In genomic region chr19:5413840-5414239, GRCm38 (mm10) we compare ENCODE assay signal across 27 mouse cellular contexts. TPM values are rescaled to one million over a fixed set of nuclear protein-coding genes. Genes with fewer than 3 reads are reported as not detected.
DNase-seq lines count a peak whose midpoint lies in the region; ATAC-seq and TF ChIP-seq lines count a peak whose summit lies in the region.
"Had no signal": no experiment of that assay in that cellular context is flagged by ENCODE, and none has a peak within 500 bp of the region (broad histone marks: within the 10 kb centered on the region; RNA-seq: fewer than 3 reads in every experiment).

No protein-coding gene starts in this region.

- peak overlapping the region; percentile 12; the same call in 1 of the 2 replicates for H3K4me3 ChIP-seq in forebrain, embryonic 10.5 days
- no peak overlapping the region for H3K4me3 ChIP-seq in forebrain, embryonic 13.5 days
- no peak overlapping the region for H3K4me3 ChIP-seq in heart, postnatal 0 days (ENCODE audit: low read depth, low read length)
- no peak overlapping the region for H3K4me3 ChIP-seq in liver, postnatal 0 days (ENCODE audit: low read depth, low read length)
- H3K4me3 ChIP-seq in liver, embryonic 11.5 days (ENCODE audit: low read depth, low read length): no peak overlapping the region
- H3K4me3 ChIP-seq: embryonic facial prominence, embryonic 10.5 days; embryonic facial prominence, embryonic 12.5 days; forebrain, embryonic 12.5 days; forebrain, embryonic 15.5 days had no signal

- no peak for ATAC-seq in forebrain, embryonic 13.5 days
- ATAC-seq in heart, postnatal 0 days (ENCODE audit: insufficient read depth, low read depth): no peak
- no peak for ATAC-seq in liver, postnatal 0 days
- ATAC-seq in liver, embryonic 11.5 days (replicated peaks; ENCODE audit: low FRiP score): no peak
- ATAC-seq: activated CD4-positive, CD25-positive, alpha-beta regulatory T cell, adult 4 months; CD4-positive, CD25-positive, alpha-beta regulatory T cell, adult 4 months; forebrain, embryonic 15.5 days; Patski had no signal

- 82% methylated on average over 4 of the region's 4 CpGs for WGBS in forebrain, embryonic 10.5 days
- 74% methylated on average over 4 of the region's 4 CpGs for WGBS in forebrain, embryonic 13.5 days
- WGBS in heart, postnatal 0 days: 80% methylated on average over 4 of the region's 4 CpGs
- WGBS in liver, postnatal 0 days (ENCODE audit: insufficient replicate concordance): 81% methylated on average over 4 of the region's 4 CpGs
- WGBS in liver, embryonic 11.5 days: 81% methylated on average over 4 of the region's 4 CpGs

- DNase-seq in forebrain, embryonic 10.5 days (ENCODE audit: extremely low spot score, low spot score): no peak
- DNase-seq in heart, adult 11 months: peak; percentile 93
- no peak for DNase-seq in heart, postnatal 4 days
- no peak for DNase-seq in heart, postnatal 0 days (ENCODE audit: low spot score)
- DNase-seq in heart, adult 9 months (ENCODE audit: low spot score in 2 of 2): no peak
- no peak for DNase-seq in liver, postnatal 0 days
- no peak for DNase-seq in liver, embryonic 11.5 days (ENCODE audit: low spot score)
- DNase-seq: adrenal gland, adult 8-10 months; B cell, adult 2 months; cerebellum, adult 11-12 months; cerebellum, adult 2 months; cerebellum, adult 9-10 months; cerebellum, postnatal 25 days had no signal

- no peak overlapping the region for H3K4me2 ChIP-seq in forebrain, embryonic 13.5 days
- H3K4me2 ChIP-seq in heart, postnatal 0 days (ENCODE audit: low read depth, low read length): no peak overlapping the region
- H3K4me2 ChIP-seq in liver, postnatal 0 days (ENCODE audit: low read depth, low read length): no peak overlapping the region
- H3K4me2 ChIP-seq in liver, embryonic 11.5 days: no peak overlapping the region
- H3K4me2 ChIP-seq: embryonic facial prominence, embryonic 12.5 days; forebrain, embryonic 12.5 days; forebrain, embryonic 15.5 days had no signal

- peaks cover 3% of the 10 kb centered on the region; the same call in 1 of the 2 replicates for H3K4me1 ChIP-seq in forebrain, embryonic 10.5 days
- H3K4me1 ChIP-seq in forebrain, embryonic 13.5 days: no peaks in the 10 kb centered on the region; the same call in 1 of the 2 replicates
- peaks cover 11% of the 10 kb centered on the region for H3K4me1 ChIP-seq in heart, postnatal 0 days (ENCODE audit: control insufficient read depth, insufficient read depth)
- peaks cover 11% of the 10 kb centered on the region for H3K4me1 ChIP-seq in liver, postnatal 0 days (ENCODE audit: insufficient read depth)
- H3K4me1 ChIP-seq in liver, embryonic 11.5 days (replicated peaks; ENCODE audit: control insufficient read depth, insufficient read depth, low read length): peaks cover 6% of the 10 kb centered on the region; the same call in 1 of the 2 replicates
- H3K4me1 ChIP-seq: forebrain, embryonic 12.5 days had no signal

- H3K27ac ChIP-seq in forebrain, embryonic 10.5 days: no peak overlapping the region
- H3K27ac ChIP-seq in forebrain, embryonic 13.5 days: no peak overlapping the region
- peak overlapping the region; percentile 81 for H3K27ac ChIP-seq in heart, postnatal 0 days (ENCODE audit: low read depth)
- 0 out of 2 replicates have a peak overlapping the region, but pooled peaks have one; percentile 55 for H3K27ac ChIP-seq in liver, postnatal 0 days (ENCODE audit: low read depth)
- H3K27ac ChIP-seq in liver, embryonic 11.5 days (ENCODE audit: low read depth, low read length): no peak overlapping the region
- H3K27ac ChIP-seq: embryonic facial prominence, embryonic 10.5 days; embryonic facial prominence, embryonic 12.5 days; forebrain, embryonic 12.5 days; forebrain, embryonic 15.5 days had no signal

- no peak for TF ChIP-seq CTCF in heart, postnatal 0 days (IDR thresholded peaks at IDR 0.05; ENCODE audit: low read depth)
- no peak for TF ChIP-seq CTCF in liver, postnatal 0 days (IDR thresholded peaks at IDR 0.05; ENCODE audit: low read depth)

- no peak overlapping the region for H3K9ac ChIP-seq in forebrain, embryonic 13.5 days
- H3K9ac ChIP-seq in heart, postnatal 0 days (replicated peaks; ENCODE audit: low read depth, low read length): no peak overlapping the region
- H3K9ac ChIP-seq in liver, postnatal 0 days (replicated peaks): no peak overlapping the region
- H3K9ac ChIP-seq in liver, embryonic 11.5 days (ENCODE audit: low read depth, low read length): no peak overlapping the region
- H3K9ac ChIP-seq: embryonic facial prominence, embryonic 12.5 days; forebrain, embryonic 12.5 days; forebrain, embryonic 15.5 days had no signal

- no peak for TF ChIP-seq EP300 in heart, postnatal 0 days (IDR thresholded peaks at IDR 0.05; ENCODE audit: low read depth)
- TF ChIP-seq EP300 in liver, postnatal 0 days (IDR thresholded peaks at IDR 0.05; ENCODE audit: low read depth): no peak

- H3K36me3 ChIP-seq in forebrain, embryonic 10.5 days (replicated peaks): peaks cover 13% of the 10 kb centered on the region
- no peaks in the 10 kb centered on the region for H3K36me3 ChIP-seq in forebrain, embryonic 13.5 days (ENCODE audit: poor library complexity, severe bottlenecking)
- H3K36me3 ChIP-seq in heart, postnatal 0 days (replicated peaks; ENCODE audit: control insufficient read depth, insufficient read depth, low read length): peaks cover 14% of the 10 kb centered on the region; the same call in 1 of the 2 replicates
- H3K36me3 ChIP-seq in liver, postnatal 0 days (replicated peaks; ENCODE audit: insufficient read depth, low read length): peaks cover 8% of the 10 kb centered on the region
- no peaks in the 10 kb centered on the region for H3K36me3 ChIP-seq in liver, embryonic 11.5 days (ENCODE audit: control insufficient read depth, insufficient read depth, low read length)
- H3K36me3 ChIP-seq: forebrain, embryonic 15.5 days had no signal

- no peaks in the 10 kb centered on the region for H3K27me3 ChIP-seq in forebrain, embryonic 10.5 days (ENCODE audit: poor library complexity, severe bottlenecking)
- no peaks in the 10 kb centered on the region for H3K27me3 ChIP-seq in forebrain, embryonic 13.5 days
- H3K27me3 ChIP-seq in heart, postnatal 0 days (ENCODE audit: control insufficient read depth, insufficient read depth, low read length): no peaks in the 10 kb centered on the region
- no peaks in the 10 kb centered on the region for H3K27me3 ChIP-seq in liver, postnatal 0 days (ENCODE audit: insufficient read depth, low read length)
- no peaks in the 10 kb centered on the region for H3K27me3 ChIP-seq in liver, embryonic 11.5 days (replicated peaks; ENCODE audit: control insufficient read depth, insufficient read depth, low read length)
- H3K27me3 ChIP-seq: CH12.LX; embryonic facial prominence, embryonic 12.5 days; forebrain, embryonic 12.5 days; forebrain, embryonic 15.5 days; Patski had no signal

- no peaks in the 10 kb centered on the region for H3K9me3 ChIP-seq in forebrain, embryonic 10.5 days
- H3K9me3 ChIP-seq in forebrain, embryonic 13.5 days (replicated peaks): no peaks in the 10 kb centered on the region
- H3K9me3 ChIP-seq in heart, postnatal 0 days (replicated peaks; ENCODE audit: control insufficient read depth, low read length): no peaks in the 10 kb centered on the region
- no peaks in the 10 kb centered on the region for H3K9me3 ChIP-seq in liver, postnatal 0 days (ENCODE audit: low read length)
- no peaks in the 10 kb centered on the region for H3K9me3 ChIP-seq in liver, embryonic 11.5 days (ENCODE audit: control insufficient read depth, low read length)
- H3K9me3 ChIP-seq: embryonic facial prominence, embryonic 10.5 days; embryonic facial prominence, embryonic 12.5 days; forebrain, embryonic 12.5 days; forebrain, embryonic 15.5 days; G1E had no signal

RNA-seq across cellular contexts. Expression of gene Drap1, which starts 10.9 kb away (rescaled TPM):
- polyA plus RNA-seq in forebrain, embryonic 10.5 days (2016; fragmentation: Nextera tagmentation; extraction: Ambion mirVana): 198 and 208 TPM in 2 replicates
- 291 and 298 TPM in 2 replicates for polyA plus RNA-seq in forebrain, embryonic 13.5 days (2015; fragmentation: Nextera tagmentation; extraction: Ambion mirVana)
- 100 to 1,000 TPM; 231 to 246 TPM for total RNA-seq in heart, postnatal 4 days (2021)
- total RNA-seq in heart, postnatal 0 days (2014; rRNA removed; ENCODE audit: low replicate concordance): 169 and 171 TPM in 2 replicates
- polyA plus RNA-seq in heart, postnatal 0 days (2015; fragmentation: Nextera tagmentation; extraction: Ambion mirVana): 328 and 338 TPM in 2 replicates
- polyA plus RNA-seq in liver, postnatal 0 days (2015; fragmentation: Nextera tagmentation; extraction: Ambion mirVana): 71.5 and 74.2 TPM in 2 replicates
- 124 and 151 TPM in 2 replicates for polyA plus RNA-seq in liver, embryonic 11.5 days (2014; fragmentation: Nextera tagmentation; extraction: Ambion mirVana)

RNA-seq across cellular contexts. Expression of gene AI837181, which starts 11.1 kb away (rescaled TPM):
- 42.2 and 42.3 TPM in 2 replicates for polyA plus RNA-seq in forebrain, embryonic 10.5 days (2016; fragmentation: Nextera tagmentation; extraction: Ambion mirVana)
- polyA plus RNA-seq in forebrain, embryonic 13.5 days (2015; fragmentation: Nextera tagmentation; extraction: Ambion mirVana): 40.6 and 44.4 TPM in 2 replicates
- total RNA-seq in heart, postnatal 4 days (2021): 10 to 100 TPM; 35.2 to 35.3 TPM
- total RNA-seq in heart, postnatal 0 days (2014; rRNA removed; ENCODE audit: low replicate concordance): 47.4 and 59.1 TPM in 2 replicates
- 38.1 and 40.5 TPM in 2 replicates for polyA plus RNA-seq in heart, postnatal 0 days (2015; fragmentation: Nextera tagmentation; extraction: Ambion mirVana)
- 15.8 and 16.1 TPM in 2 replicates for polyA plus RNA-seq in liver, postnatal 0 days (2015; fragmentation: Nextera tagmentation; extraction: Ambion mirVana)
- 24.2 and 27.2 TPM in 2 replicates for polyA plus RNA-seq in liver, embryonic 11.5 days (2014; fragmentation: Nextera tagmentation; extraction: Ambion mirVana)

RNA-seq across cellular contexts. Expression of gene Tsga10ip, which starts 11.5 kb away (rescaled TPM):
- not detected in 2 replicates for polyA plus RNA-seq in forebrain, embryonic 10.5 days (2016; fragmentation: Nextera tagmentation; extraction: Ambion mirVana)
- 0.39 TPM in 1 of 2 replicates, not detected in the other for polyA plus RNA-seq in forebrain, embryonic 13.5 days (2015; fragmentation: Nextera tagmentation; extraction: Ambion mirVana)
- under 1 TPM; 0.45 to 0.48 TPM for total RNA-seq in heart, postnatal 4 days (2021)
- total RNA-seq in heart, postnatal 0 days (2014; rRNA removed; ENCODE audit: low replicate concordance): 0.31 and 3.5 TPM in 2 replicates
- polyA plus RNA-seq in heart, postnatal 0 days (2015; fragmentation: Nextera tagmentation; extraction: Ambion mirVana): 2.5 and 3.5 TPM in 2 replicates
- polyA plus RNA-seq in liver, postnatal 0 days (2015; fragmentation: Nextera tagmentation; extraction: Ambion mirVana): 0.14 TPM in 1 of 2 replicates, not detected in the other
- 0.30 and 1.2 TPM in 2 replicates for polyA plus RNA-seq in liver, embryonic 11.5 days (2014; fragmentation: Nextera tagmentation; extraction: Ambion mirVana)
- total RNA-seq: adrenal gland, postnatal 14 days; adrenal gland, postnatal 36 days had no signal
- polyA plus RNA-seq: activated CD4-positive, CD25-positive, alpha-beta regulatory T cell, adult 4 months; CD4-positive, CD25-positive, alpha-beta regulatory T cell, adult 4 months; cerebellum, adult 2 months; cortical plate, adult 2 months; forebrain, embryonic 12.5 days; forebrain, embryonic 15.5 days had no signal

RNA-seq across cellular contexts. Expression of gene Sart1, which starts 25.3 kb away (rescaled TPM):
- polyA plus RNA-seq in forebrain, embryonic 10.5 days (2016; fragmentation: Nextera tagmentation; extraction: Ambion mirVana): 96.6 and 97.6 TPM in 2 replicates
- polyA plus RNA-seq in forebrain, embryonic 13.5 days (2015; fragmentation: Nextera tagmentation; extraction: Ambion mirVana): 85.3 and 88.4 TPM in 2 replicates
- total RNA-seq in heart, postnatal 4 days (2021): 10 to 100 TPM; 52.6 to 54.1 TPM
- 4.4 and 39.0 TPM in 2 replicates for total RNA-seq in heart, postnatal 0 days (2014; rRNA removed; ENCODE audit: low replicate concordance)
- 26.4 and 26.9 TPM in 2 replicates for polyA plus RNA-seq in heart, postnatal 0 days (2015; fragmentation: Nextera tagmentation; extraction: Ambion mirVana)
- polyA plus RNA-seq in liver, postnatal 0 days (2015; fragmentation: Nextera tagmentation; extraction: Ambion mirVana): 20.8 and 24.0 TPM in 2 replicates
- polyA plus RNA-seq in liver, embryonic 11.5 days (2014; fragmentation: Nextera tagmentation; extraction: Ambion mirVana): 62.7 and 73.3 TPM in 2 replicates

RNA-seq across cellular contexts. Expression of gene Fosl1, which starts 33.5 kb away (rescaled TPM):
- polyA plus RNA-seq in forebrain, embryonic 10.5 days (2016; fragmentation: Nextera tagmentation; extraction: Ambion mirVana): not detected in 2 replicates
- polyA plus RNA-seq in forebrain, embryonic 13.5 days (2015; fragmentation: Nextera tagmentation; extraction: Ambion mirVana): not detected in 2 replicates
- not detected for total RNA-seq in heart, postnatal 4 days (2021)
- not detected in 2 replicates for total RNA-seq in heart, postnatal 0 days (2014; rRNA removed; ENCODE audit: low replicate concordance)
- polyA plus RNA-seq in heart, postnatal 0 days (2015; fragmentation: Nextera tagmentation; extraction: Ambion mirVana): 0.12 TPM in 1 of 2 replicates, not detected in the other
- polyA plus RNA-seq in liver, postnatal 0 days (2015; fragmentation: Nextera tagmentation; extraction: Ambion mirVana): not detected in 2 replicates
- 0.52 and 0.59 TPM in 2 replicates for polyA plus RNA-seq in liver, embryonic 11.5 days (2014; fragmentation: Nextera tagmentation; extraction: Ambion mirVana)
- total RNA-seq: CH12.LX had no signal
- polyA plus RNA-seq: activated CD4-positive, CD25-positive, alpha-beta regulatory T cell, adult 4 months; CD4-positive, CD25-positive, alpha-beta regulatory T cell, adult 4 months; cerebellum, adult 2 months; embryonic facial prominence, embryonic 10.5 days; embryonic facial prominence, embryonic 12.5 days; embryonic facial prominence, embryonic 14.5 days; forebrain, embryonic 12.5 days; forebrain, embryonic 15.5 days had no signal

Comparison
In these comparisons a context has a peak if more than half of its experiments do, and no peak if none do; other contexts are left out.
1. H3K27ac ChIP-seq: peak in heart, postnatal 0 days (single experiment) and liver, postnatal 0 days (single experiment); none in forebrain, embryonic 10.5 days (single experiment), forebrain, embryonic 13.5 days (single experiment) and liver, embryonic 11.5 days (single experiment).